Mouse (Mus musculus) heart, adult 2 months (tissue): Measurements from ENCODE around the gene Cryba1.

Experiments used
- CTCF ChIP-seq: fragments of 200-600 bp; IDR thresholded peaks from 2 replicates; pipeline ENCODE4 v1.8.1; 2022; ENCODE audit warnings: antibody characterized with exemption, mild to moderate bottlenecking, moderate library complexity
- EP300 ChIP-seq: fragments of 200-500 bp; IDR thresholded peaks from 2 replicates; pipeline ENCODE4 v1.6.1; 2011; ENCODE audit warnings: low read depth, low read length, control low read depth; ENCODE audit not compliant: insufficient read depth
- POLR2A ChIP-seq: fragments of 200-500 bp; IDR thresholded peaks from 2 replicates; pipeline ENCODE4 v1.6.1; 2011; ENCODE audit warnings: mild to moderate bottlenecking, low read depth, low read length, control low read depth; ENCODE audit not compliant: insufficient read depth

GRCm38 (mm10) chr11:77673428-77673991 is 51.6 kb downstream of the Cryba1 start:
- peak; percentile 30 for TF ChIP-seq CTCF
- no peak for TF ChIP-seq POLR2A
- no peak for TF ChIP-seq EP300
